Mouse (Mus musculus): ENCODE results near the gene Slc25a54. TPM values are rescaled to one million over a fixed set of nuclear protein-coding genes. Genes with fewer than 3 reads are reported as not detected.

Slc25a54 gene
- total and polyA plus RNA-seq, 3 experiments, result not detected

GRCm38 (mm10) chr3:109043395-109043794, 36.9 kb upstream of the Slc25a54 start:
- no peak for DNase-seq (ENCODE audit: extremely low read depth)
- Histone ChIP-seq H3K9ac (ENCODE audit: insufficient read depth, low read depth) (no peak overlapping the region), H3K4me3 (replicated peaks in 1 of 3; ENCODE audit: low read depth in 2 of 3, low read length in 2 of 3, poor library complexity in 1 of 3) (no peak overlapping the region), H3K9me3 (replicated peaks; ENCODE audit: low read length) (no peaks in the 10 kb centered on the region), H3K36me3 (replicated peaks in 1 of 2; ENCODE audit: control insufficient read depth in 1 of 2, insufficient read depth in 1 of 2, low read length in 1 of 2) (no peaks in the 10 kb centered on the region), H3K79me2 (replicated peaks; ENCODE audit: control insufficient read depth, extremely low read depth, insufficient read depth, poor library complexity, severe bottlenecking) (no peaks in the 10 kb centered on the region), H3K4me2 (ENCODE audit: insufficient read depth, low read depth, poor library complexity, severe bottlenecking) (no peak overlapping the region), H3K4me1 (ENCODE audit: control insufficient read depth in 1 of 2, insufficient read depth in 2 of 2) (peaks cover 5 to 9% of the 10 kb centered on the region in 2 experiments; a peak in 1 of 4 replicates), H3K27ac (ENCODE audit: insufficient read depth, low read depth) (no peak overlapping the region), H3K27me3 (replicated peaks) (no peaks in the 10 kb centered on the region)
- TF ChIP-seq ZKSCAN1 (IDR thresholded peaks at IDR 0.05; ENCODE audit: borderline replicate concordance, low read depth, low read length) (no peak), TBP (conservative IDR thresholded peaks at IDR 0.05; ENCODE audit: low read depth, low read length) (no peak), MXI1 (IDR thresholded peaks at IDR 0.05; ENCODE audit: low read depth, low read length) (no peak), MAX (IDR thresholded peaks at IDR 0.05; ENCODE audit: low read length) (no peak), IRF4 (IDR thresholded peaks at IDR 0.05; ENCODE audit: low read depth, low read length) (no peak), ZMIZ1 (IDR thresholded peaks at IDR 0.05; ENCODE audit: low read depth, low read length) (no peak), JUN (IDR thresholded peaks at IDR 0.05; ENCODE audit: insufficient read depth, low read depth, low read length) (no peak), CHD2 (IDR thresholded peaks at IDR 0.05; ENCODE audit: low read length) (no peak), KAT2A (IDR thresholded peaks at IDR 0.05; ENCODE audit: insufficient replicate concordance, low read length) (no peak), HCFC1 (IDR thresholded peaks at IDR 0.05; ENCODE audit: low read depth, low read length) (no peak), POLR2A (IDR thresholded peaks at IDR 0.05; ENCODE audit: low read depth, low read length) (no peak), USF2 (conservative IDR thresholded peaks at IDR 0.05; ENCODE audit: low read depth, low read length) (no peak), USF1 (IDR thresholded peaks at IDR 0.05; ENCODE audit: low read depth, low read length) (no peak), NELFE (IDR thresholded peaks at IDR 0.05; ENCODE audit: low read depth, low read length) (no peak), RAD21 (IDR thresholded peaks at IDR 0.05; ENCODE audit: low read depth, low read length) (no peak), SMC3 (IDR thresholded peaks at IDR 0.05; ENCODE audit: low read depth, low read length) (no peak), CHD1 (IDR thresholded peaks at IDR 0.05; ENCODE audit: low read depth, low read length) (no peak), SIN3A (IDR thresholded peaks at IDR 0.05; ENCODE audit: low read length) (no peak)
- in situ Hi-C loops (cut with MboI; ENCODE audit: low pct_ligation_motif_present, low pct_unique_long_range_greater_than_20kb, low sequenced_read_pairs) (no loop called here), dilution Hi-C loops (cut with MboI; ENCODE audit: extremely low pct_ligation_motif_present, extremely low pct_unique_long_range_greater_than_20kb, low sequenced_read_pairs) (no loop called here)

- dilution Hi-C loops (cut with MboI; ENCODE audit: extremely low pct_ligation_motif_present, extremely low pct_unique_long_range_greater_than_20kb, low sequenced_read_pairs) (no loop called here), in situ Hi-C loops (cut with MboI; ENCODE audit: low pct_ligation_motif_present, low pct_unique_long_range_greater_than_20kb, low sequenced_read_pairs) (no loop called here)
- no peak for DNase-seq (ENCODE audit: extremely low read depth)
- Histone ChIP-seq H3K36me3 (replicated peaks in 1 of 2; ENCODE audit: control insufficient read depth in 1 of 2, insufficient read depth in 1 of 2, low read length in 1 of 2) (no peaks in the 10 kb centered on the region), H3K4me2 (ENCODE audit: insufficient read depth, low read depth, poor library complexity, severe bottlenecking) (no peak overlapping the region), H3K9ac (ENCODE audit: insufficient read depth, low read depth) (no peak overlapping the region), H3K4me3 (replicated peaks in 1 of 3; ENCODE audit: low read depth in 2 of 3, low read length in 2 of 3, poor library complexity in 1 of 3) (no peak overlapping the region), H3K9me3 (replicated peaks; ENCODE audit: low read length) (no peaks in the 10 kb centered on the region), H3K79me2 (replicated peaks; ENCODE audit: control insufficient read depth, extremely low read depth, insufficient read depth, poor library complexity, severe bottlenecking) (no peaks in the 10 kb centered on the region), H3K4me1 (ENCODE audit: control insufficient read depth in 1 of 2, insufficient read depth in 2 of 2) (peaks cover 5 to 10% of the 10 kb centered on the region in 2 experiments; a peak in 2 of 4 replicates), H3K27me3 (replicated peaks) (no peaks in the 10 kb centered on the region), H3K27ac (ENCODE audit: insufficient read depth, low read depth) (no peak overlapping the region)
- no peak for TF ChIP-seq SMC3 (IDR thresholded peaks at IDR 0.05; ENCODE audit: low read depth, low read length)
- TF ChIP-seq IRF4 (IDR thresholded peaks at IDR 0.05; ENCODE audit: low read depth, low read length), result no peak
- TF ChIP-seq NELFE (IDR thresholded peaks at IDR 0.05; ENCODE audit: low read depth, low read length), result no peak
- TF ChIP-seq HCFC1 (IDR thresholded peaks at IDR 0.05; ENCODE audit: low read depth, low read length), result no peak
- no peak for TF ChIP-seq NRF1 (IDR thresholded peaks at IDR 0.05; ENCODE audit: low read depth, low read length)
- TF ChIP-seq POLR2AphosphoS2 (IDR thresholded peaks at IDR 0.05; ENCODE audit: low read depth, low read length), result no peak
- TF ChIP-seq JUND (conservative IDR thresholded peaks at IDR 0.05; ENCODE audit: low read depth, low read length), result no peak
- TF ChIP-seq EP300 (IDR thresholded peaks at IDR 0.05; ENCODE audit: low read length), result no peak
- TF ChIP-seq MEF2A (IDR thresholded peaks at IDR 0.05; ENCODE audit: borderline replicate concordance, low read depth, low read length), result no peak
- no peak for TF ChIP-seq MAFK (IDR thresholded peaks at IDR 0.05; ENCODE audit: insufficient replicate concordance, low read length)
- no peak for TF ChIP-seq ZC3H11A (IDR thresholded peaks at IDR 0.05; ENCODE audit: low read depth, low read length)
- no peak for TF ChIP-seq USF1 (IDR thresholded peaks at IDR 0.05; ENCODE audit: low read depth, low read length)
- TF ChIP-seq ZKSCAN1 (IDR thresholded peaks at IDR 0.05; ENCODE audit: borderline replicate concordance, low read depth, low read length), result no peak
- TF ChIP-seq BHLHE40 (IDR thresholded peaks at IDR 0.05; ENCODE audit: low read depth, low read length), result no peak
These were observed 33.8 kb upstream of the Slc25a54 start for GRCm38 (mm10) chr3:109046428-109046827.

All from CH12.LX (cell line).